8 mouse cellular contexts compared by ENCODE assay signal in the genomic region with DNA sequence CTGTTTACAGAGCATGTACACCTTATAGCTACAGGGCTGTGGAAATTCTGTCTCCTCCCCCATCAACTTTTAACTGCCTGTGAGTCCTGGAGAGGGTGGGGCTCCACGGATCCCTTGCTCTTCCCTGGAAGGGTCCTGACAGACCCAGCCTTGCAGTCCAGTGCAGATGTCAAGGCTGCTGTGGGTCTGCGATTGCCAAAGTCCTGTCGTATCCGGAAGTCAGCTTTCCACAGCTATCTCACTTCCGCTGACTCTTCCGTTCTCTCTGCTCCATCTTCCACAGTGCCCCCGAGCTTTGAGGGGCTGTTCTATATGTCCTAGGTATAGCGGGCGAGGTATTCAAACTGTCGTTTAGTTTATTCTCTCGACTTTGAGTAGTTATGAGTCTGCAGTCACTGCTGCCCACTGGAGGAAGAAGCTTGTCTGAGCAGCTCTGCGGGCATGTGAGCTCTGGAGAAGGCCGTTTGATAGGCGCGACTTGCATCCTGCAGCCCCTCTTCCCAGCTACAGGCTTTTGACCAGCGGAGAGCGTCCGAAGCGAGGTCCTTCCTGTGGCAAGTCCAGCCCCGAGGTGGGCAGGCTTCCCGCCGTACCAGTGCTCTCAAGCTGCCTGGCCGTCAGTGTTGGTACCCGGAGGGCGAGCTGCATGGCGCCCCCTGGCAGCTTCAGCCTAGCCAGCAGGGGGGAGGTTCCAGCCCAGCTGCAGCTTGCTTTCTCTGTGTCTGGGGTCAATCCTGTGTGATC. TPM values are rescaled to one million over a fixed set of nuclear protein-coding genes. Genes with fewer than 3 reads are reported as not detected.
A peak's percentile ranks its signal among the peaks of the same experiment; 100 is the strongest.
DNase-seq lines count a peak whose midpoint lies in the region; ATAC-seq and TF ChIP-seq lines count a peak whose summit lies in the region.

No protein-coding gene starts in this region.

- 37% methylated on average over 26 of the region's 26 CpGs for WGBS in embryonic facial prominence, embryonic 11.5 days
- 49% methylated on average over 26 of the region's 26 CpGs for WGBS in small intestine, adult 2 months

- no peaks in the 10 kb centered on the region for H3K4me1 ChIP-seq in embryonic facial prominence, embryonic 11.5 days (ENCODE audit: control insufficient read depth, insufficient read depth, low read length)
- H3K4me1 ChIP-seq in megakaryocyte, embryonic 14.5 days = peaks cover 82% of the 10 kb centered on the region
- no peaks in the 10 kb centered on the region for H3K4me1 ChIP-seq in small intestine, adult 2 months (ENCODE audit: control insufficient read depth, insufficient read depth, insufficient read length, low read length)

- no peaks in the 10 kb centered on the region for H3K27me3 ChIP-seq in embryonic facial prominence, embryonic 11.5 days (ENCODE audit: control insufficient read depth, insufficient read depth, low read length)
- H3K27me3 ChIP-seq in megakaryocyte, embryonic 14.5 days (replicated peaks) = no peaks in the 10 kb centered on the region
- no peaks in the 10 kb centered on the region for H3K27me3 ChIP-seq in small intestine, adult 2 months (ENCODE audit: control insufficient read depth, insufficient read depth, low read length)

- ATAC-seq in embryonic facial prominence, embryonic 11.5 days (replicated peaks; ENCODE audit: insufficient number of reproducible peaks, low FRiP score, low TSS enrichment, low read depth) = no peak

- H3K4me3 ChIP-seq in embryonic facial prominence, embryonic 11.5 days (ENCODE audit: low read depth, low read length) = no peak overlapping the region
- H3K4me3 ChIP-seq in megakaryocyte, embryonic 14.5 days (replicated peaks) = peak overlapping the region; percentile 91
- peak overlapping the region; percentile 65 for H3K4me3 ChIP-seq in small intestine, adult 2 months (ENCODE audit: low read depth, low read length)

- H3K4me2 ChIP-seq in embryonic facial prominence, embryonic 11.5 days (ENCODE audit: low read depth, low read length) = peak overlapping the region; percentile 46

- H3K27ac ChIP-seq in embryonic facial prominence, embryonic 11.5 days (replicated peaks; ENCODE audit: low read depth, low read length) = no peak overlapping the region
- H3K27ac ChIP-seq in small intestine, adult 2 months (ENCODE audit: insufficient read depth, low read depth, low read length) = no peak overlapping the region

- no peak for TF ChIP-seq POLR2A in small intestine, adult 2 months (IDR thresholded peaks at IDR 0.05; ENCODE audit: low read depth, low read length)

- peak overlapping the region; percentile 35; the same call in 1 of the 2 replicates for H3K9ac ChIP-seq in embryonic facial prominence, embryonic 11.5 days (replicated peaks; ENCODE audit: low read length)

- intact Hi-C loops in heart, postnatal 10 days (cut with DNase I) = no loop called here

- TF ChIP-seq CTCF in small intestine, adult 2 months (IDR thresholded peaks at IDR 0.05; ENCODE audit: extremely low read depth, insufficient read length, insufficient replicate concordance, low read depth, low read length) = no peak

- no peaks in the 10 kb centered on the region for H3K9me3 ChIP-seq in embryonic facial prominence, embryonic 11.5 days (replicated peaks; ENCODE audit: control insufficient read depth, low read length)
- no peaks in the 10 kb centered on the region for H3K9me3 ChIP-seq in megakaryocyte, embryonic 14.5 days

- DNase-seq in right cerebral cortex, postnatal 10 days (ENCODE audit: low spot score in 2 of 2) = peak; percentile 47 to 67
- DNase-seq in right cerebral cortex, adult 2 months (ENCODE audit: low spot score in 2 of 2) = no peak
- peak; percentile 47 for DNase-seq in embryonic facial prominence, embryonic 11.5 days (ENCODE audit: low spot score)
- peak; percentile 54 to 60 for DNase-seq in heart, postnatal 10 days
- peak; percentile 55 to 79 for DNase-seq in kidney, postnatal 36 days
- no peak for DNase-seq in c-Kit-positive CD71-positive TER-119-positive erythroid progenitor cells, embryonic 14.5 days (ENCODE audit: low spot score)

- H3K36me3 ChIP-seq in embryonic facial prominence, embryonic 11.5 days (replicated peaks; ENCODE audit: control insufficient read depth, insufficient read depth, low read depth, low read length) = no peaks in the 10 kb centered on the region
- H3K36me3 ChIP-seq in megakaryocyte, embryonic 14.5 days (replicated peaks; ENCODE audit: low read length) = peaks cover 37% of the 10 kb centered on the region
- peaks cover 7% of the 10 kb centered on the region; the same call in 1 of the 2 replicates for H3K36me3 ChIP-seq in small intestine, adult 2 months (ENCODE audit: control insufficient read depth, insufficient read depth, low read length)

RNA-seq across cellular contexts. Expression of a gene that starts 49.4 kb away (rescaled TPM):
- polyA plus RNA-seq in embryonic facial prominence, embryonic 11.5 days (2014; fragmentation: Nextera tagmentation; extraction: Ambion mirVana) = 43.4 and 49.1 TPM in 2 replicates
- total RNA-seq in heart, postnatal 10 days (2021) = 10 to 100 TPM; 30.9 to 31.7 TPM
- 5.0 and 8.5 TPM in 2 replicates for polyA plus RNA-seq in megakaryocyte, embryonic 14.5 days (2012; ENCODE audit: insufficient read depth, low replicate concordance)
- 2.5 and 3.9 TPM in 2 replicates for polyA plus RNA-seq in small intestine, adult 2 months (2012; rRNA removed)

Comparison
In these comparisons a context has a peak if more than half of its experiments do, and no peak if none do; other contexts are left out.
1. DNase-seq: peak in right cerebral cortex, postnatal 10 days (2 of 2), embryonic facial prominence, embryonic 11.5 days (single experiment), heart, postnatal 10 days (2 of 2) and kidney, postnatal 36 days (2 of 2); none in right cerebral cortex, adult 2 months (0 of 2) and c-Kit-positive CD71-positive TER-119-positive erythroid progenitor cells, embryonic 14.5 days (single experiment).